Mouse (Mus musculus) MEL (cell line): ENCODE results near the gene CN725425. TPM values are rescaled to one million over a fixed set of nuclear protein-coding genes. Genes with fewer than 3 reads are reported as not detected.

ENCODE experiments used
- DNase-seq: peaks from one replicate; pipeline ENCODE4 v3.0.0; 2011; ENCODE audit warnings: low read depth, low spot score
- H3K27ac ChIP-seq: 2 replicates; pipeline ENCODE4 v1.5.1; 2012; ENCODE audit warnings: low read depth, mild to moderate bottlenecking, control low read depth, low read length, moderate library complexity; ENCODE audit not compliant: control insufficient read depth
- H3K27me3 ChIP-seq, 2 experiments: fragments of 150-350 bp in 1 of 2; sonication (generic) in 1 of 2; 2 replicates each; pipeline ENCODE4 v1.6.1; 2012; ENCODE audit warnings: low read length in 2 of 2, mild to moderate bottlenecking in 2 of 2, improper control_type of control experiment in 1 of 2, moderate library complexity in 1 of 2; ENCODE audit not compliant: insufficient read depth in 2 of 2, control insufficient read depth in 1 of 2
- H3K36me3 ChIP-seq, 2 experiments: 2 replicates each; pipeline ENCODE4 v1.6.1; 2012 to 2014; ENCODE audit warnings: low read length in 2 of 2, improper control_type of control experiment in 1 of 2, inconsistent platforms in 1 of 2, mild to moderate bottlenecking in 1 of 2; ENCODE audit not compliant: insufficient read depth in 2 of 2, control insufficient read depth in 1 of 2
- H3K4me1 ChIP-seq, 2 experiments: fragments of 150-350 bp in 1 of 2; sonication (generic) in 1 of 2; 2 replicates each; pipeline ENCODE4 v1.6.1; 2012; ENCODE audit warnings: low read length in 2 of 2, improper control_type of control experiment in 1 of 2, mild to moderate bottlenecking in 1 of 2; ENCODE audit not compliant: insufficient read depth in 2 of 2, control insufficient read depth in 1 of 2
- H3K4me3 ChIP-seq, 2 experiments: fragments of 150-350 bp in 1 of 2; sonication (generic) in 1 of 2; 2 replicates each; pipeline ENCODE4 v1.5.1; 2012; ENCODE audit warnings: low read depth in 2 of 2, low read length in 2 of 2, mild to moderate bottlenecking in 2 of 2, moderate library complexity in 2 of 2, control low read depth in 1 of 2, improper control_type of control experiment in 1 of 2; ENCODE audit not compliant: control insufficient read depth in 1 of 2, insufficient read depth in 1 of 2
- H3K79me2 ChIP-seq: 2 replicates; pipeline ENCODE4 v1.6.1; 2012; ENCODE audit warnings: mild to moderate bottlenecking, low read length, moderate library complexity; ENCODE audit not compliant: control insufficient read depth, poor library complexity, insufficient read depth
- H3K9ac ChIP-seq: 2 replicates; pipeline ENCODE4 v1.6.1; 2012; ENCODE audit warnings: low read depth, mild to moderate bottlenecking, control low read depth, low read length, moderate library complexity; ENCODE audit not compliant: control insufficient read depth, poor library complexity, severe bottlenecking
- H3K9me3 ChIP-seq: fragments of 150-350 bp; sonication (generic); replicated peaks from 2 replicates; pipeline ENCODE4 v1.6.1; 2012; ENCODE audit warnings: mild to moderate bottlenecking, low read length, improper control_type of control experiment, moderate library complexity; ENCODE audit not compliant: insufficient read depth
- CHD1 ChIP-seq: IDR thresholded peaks from 2 replicates; pipeline ENCODE4 v1.6.1; 2012; ENCODE audit warnings: low read depth, mild to moderate bottlenecking, inconsistent platforms, low read length, improper control_type of control experiment
- CTCF ChIP-seq, 3 experiments: IDR thresholded peaks in 2 of 3; conservative IDR thresholded peaks in 1 of 3; 2 replicates each; pipeline ENCODE4 v1.5.1; 2011 to 2012; ENCODE audit warnings: low read length in 3 of 3, low read depth in 2 of 3, mild to moderate bottlenecking in 2 of 3, improper control_type of control experiment in 1 of 3, inconsistent platforms in 1 of 3, mixed read lengths in 1 of 3, moderate library complexity in 1 of 3; ENCODE audit not compliant: control insufficient read depth in 1 of 3, insufficient read depth in 1 of 3, poor library complexity in 1 of 3, severe bottlenecking in 1 of 3
- E2F4 ChIP-seq: IDR thresholded peaks from 2 replicates; pipeline ENCODE4 v1.6.1; 2011; ENCODE audit warnings: low read depth, low read length, improper control_type of control experiment, borderline replicate concordance
- ELF1 ChIP-seq: IDR thresholded peaks from 2 replicates; pipeline ENCODE4 v1.6.1; 2014; ENCODE audit warnings: low read depth, mild to moderate bottlenecking, inconsistent platforms, low read length, improper control_type of control experiment, moderate library complexity
- EP300 ChIP-seq, 2 experiments: IDR thresholded peaks; 2 replicates each; pipeline ENCODE4 v1.6.1; 2011; ENCODE audit warnings: improper control_type of control experiment in 2 of 2, low read length in 2 of 2, low read depth in 1 of 2, mild to moderate bottlenecking in 1 of 2
- GABPA ChIP-seq: IDR thresholded peaks from 2 replicates; pipeline ENCODE4 v1.6.1; 2012; ENCODE audit warnings: low read depth, mild to moderate bottlenecking, inconsistent platforms, low read length, improper control_type of control experiment, moderate library complexity
- GATA1 ChIP-seq: IDR thresholded peaks from 2 replicates; pipeline ENCODE4 v1.6.1; 2011; ENCODE audit warnings: low read depth, low read length, improper control_type of control experiment
- HCFC1 ChIP-seq: IDR thresholded peaks from 2 replicates; pipeline ENCODE4 v1.6.1; 2012; ENCODE audit warnings: low read depth, mild to moderate bottlenecking, inconsistent platforms, low read length, improper control_type of control experiment, moderate library complexity
- KAT2A ChIP-seq: conservative IDR thresholded peaks from 2 replicates; pipeline ENCODE4 v1.6.1; 2012; ENCODE audit warnings: low read depth, low read length, improper control_type of control experiment, inconsistent platforms
- MAX ChIP-seq: IDR thresholded peaks from 2 replicates; pipeline ENCODE4 v1.6.1; 2011; ENCODE audit warnings: low read length, improper control_type of control experiment
- MEF2A ChIP-seq: IDR thresholded peaks from 2 replicates; pipeline ENCODE4 v1.6.1; 2014; ENCODE audit warnings: low read depth, mild to moderate bottlenecking, inconsistent platforms, low read length, improper control_type of control experiment; ENCODE audit not compliant: poor library complexity, insufficient replicate concordance, severe bottlenecking; ENCODE audit errors: extremely low read depth
- NRF1 ChIP-seq: IDR thresholded peaks from 2 replicates; pipeline ENCODE4 v1.6.1; 2014; ENCODE audit warnings: low read depth, mild to moderate bottlenecking, inconsistent platforms, low read length, improper control_type of control experiment, moderate library complexity; ENCODE audit not compliant: poor library complexity, insufficient read depth, severe bottlenecking
- POLR2A ChIP-seq, 2 experiments: IDR thresholded peaks; 2 replicates each; pipeline ENCODE4 v1.6.1; 2011 to 2012; ENCODE audit warnings: low read length in 2 of 2, mild to moderate bottlenecking in 2 of 2, control low read depth in 1 of 2, improper control_type of control experiment in 1 of 2, low read depth in 1 of 2, moderate library complexity in 1 of 2; ENCODE audit not compliant: control insufficient read depth in 1 of 2, insufficient read depth in 1 of 2, poor library complexity in 1 of 2
- POLR2AphosphoS5 ChIP-seq: IDR thresholded peaks from 2 replicates; pipeline ENCODE4 v1.6.1; 2012; ENCODE audit warnings: low read depth, borderline replicate concordance, mild to moderate bottlenecking, inconsistent platforms, low read length, moderate library complexity, mixed read lengths
- RAD21 ChIP-seq: IDR thresholded peaks from 2 replicates; pipeline ENCODE4 v1.6.1; 2011; ENCODE audit warnings: mild to moderate bottlenecking, low read depth, low read length, improper control_type of control experiment
- RCOR1 ChIP-seq: IDR thresholded peaks from 2 replicates; pipeline ENCODE4 v1.6.1; 2012; ENCODE audit warnings: low read depth, mild to moderate bottlenecking, inconsistent platforms, low read length, improper control_type of control experiment
- SIN3A ChIP-seq: IDR thresholded peaks from 2 replicates; pipeline ENCODE4 v1.6.1; 2012; ENCODE audit warnings: low read length, improper control_type of control experiment, inconsistent platforms
- TCF12 ChIP-seq: IDR thresholded peaks from 2 replicates; pipeline ENCODE4 v1.6.1; 2014; ENCODE audit warnings: low read depth, mild to moderate bottlenecking, inconsistent platforms, low read length, improper control_type of control experiment, moderate library complexity
- USF1 ChIP-seq: IDR thresholded peaks from 2 replicates; pipeline ENCODE4 v1.6.1; 2014; ENCODE audit warnings: low read depth, mild to moderate bottlenecking, inconsistent platforms, low read length, improper control_type of control experiment, moderate library complexity
- USF2 ChIP-seq, 2 experiments: IDR thresholded peaks; 2 replicates each; pipeline ENCODE4 v1.6.1; 2011 to 2012; ENCODE audit warnings: improper control_type of control experiment in 2 of 2, low read length in 2 of 2, borderline replicate concordance in 1 of 2, inconsistent platforms in 1 of 2, low read depth in 1 of 2, mild to moderate bottlenecking in 1 of 2; ENCODE audit not compliant: insufficient read depth in 1 of 2
- ZKSCAN1 ChIP-seq: IDR thresholded peaks from 2 replicates; pipeline ENCODE4 v1.6.1; 2012; ENCODE audit warnings: low read depth, mild to moderate bottlenecking, inconsistent platforms, low read length, improper control_type of control experiment, moderate library complexity
- ZMIZ1 ChIP-seq: IDR thresholded peaks from 2 replicates; pipeline ENCODE4 v1.6.1; 2012; ENCODE audit warnings: low read depth, mild to moderate bottlenecking, inconsistent platforms, low read length, improper control_type of control experiment, moderate library complexity
- ZNF384 ChIP-seq: IDR thresholded peaks from 2 replicates; pipeline ENCODE4 v1.6.1; 2012; ENCODE audit warnings: low read depth, mild to moderate bottlenecking, inconsistent platforms, low read length, improper control_type of control experiment
- polyA plus RNA-seq, 2 experiments: library from polyadenylated mRNA; stranded (reverse) in 1 of 2; unstranded in 1 of 2; fragments of >175 nt in 1 of 2; fragments of >200 nt in 1 of 2; gene quantifications; 2 replicates each; pipeline versions ENCODE4 v1.2.1 to v1.2.4; 2012; ENCODE audit warnings: low replicate concordance in 2 of 2, low read depth in 1 of 2; ENCODE audit not compliant: insufficient read length in 2 of 2, insufficient read depth in 1 of 2, missing spikeins in 1 of 2
- total RNA-seq: library from RNA; depleted of rRNA; stranded (reverse); fragments of 300-350 nt; gene quantifications from 2 replicates; pipeline ENCODE4 v1.2.3, GENCODE M21; 2012

CN725425 gene
- total and polyA plus RNA-seq, 3 experiments = not detected

DNA sequence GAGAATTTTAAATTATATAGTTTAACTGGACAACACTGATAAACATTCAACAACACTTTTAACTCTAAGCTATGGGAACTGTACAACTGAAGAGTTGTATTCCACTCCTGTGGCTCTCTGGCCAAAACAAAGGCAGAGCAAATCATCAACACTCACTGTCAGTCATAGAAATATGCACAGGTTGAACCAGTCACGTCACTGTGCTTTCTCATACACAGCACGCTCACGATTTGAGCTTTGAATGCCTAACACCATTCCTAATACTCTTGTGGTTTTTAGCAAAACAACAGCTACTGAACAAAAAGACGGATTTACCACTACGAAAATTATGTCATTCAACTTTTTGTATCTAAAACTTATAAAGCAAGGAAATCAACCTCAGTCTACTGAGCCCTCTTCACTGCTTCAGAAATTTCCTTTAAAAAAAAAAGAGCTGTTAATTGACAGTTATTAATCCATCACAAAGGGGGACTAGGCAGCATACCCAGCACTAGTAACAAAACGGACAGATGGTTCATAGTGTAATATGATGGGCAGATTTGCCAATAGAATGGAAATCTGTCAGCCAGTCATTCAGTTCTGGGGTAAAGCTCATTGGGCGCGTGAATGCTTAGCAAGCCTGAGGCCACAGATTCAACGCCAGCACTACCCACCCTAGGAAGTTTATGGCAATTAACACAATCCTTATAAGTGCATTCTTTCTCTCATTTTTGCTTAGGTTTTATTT is 28.5 kb upstream of the CN725425 start:
- no peak for TF ChIP-seq ZKSCAN1
- TF ChIP-seq ZNF384 = no peak
- TF ChIP-seq CTCF (IDR thresholded peaks at IDR 0.05 in 2 of 3, conservative IDR thresholded peaks at IDR 0.05 in 1 of 3; ENCODE audit: control insufficient read depth in 1 of 3, insufficient read depth in 1 of 3, low read depth in 2 of 3, low read length in 3 of 3, poor library complexity in 1 of 3, severe bottlenecking in 1 of 3) = no peak
- no peak for TF ChIP-seq POLR2AphosphoS5
- no peak for TF ChIP-seq CHD1
- TF ChIP-seq ELF1 = no peak
- no peak for TF ChIP-seq HCFC1
- no peak for TF ChIP-seq POLR2A (IDR thresholded peaks at IDR 0.05; ENCODE audit: control insufficient read depth in 1 of 2, insufficient read depth in 1 of 2, low read depth in 1 of 2, low read length in 2 of 2, poor library complexity in 1 of 2)
- TF ChIP-seq USF1 = no peak
- no peak for TF ChIP-seq E2F4
- no peak for TF ChIP-seq NRF1
- Histone ChIP-seq H3K27ac (no peak overlapping the region), H3K9ac (no peak overlapping the region), H3K9me3 (no peaks in the 10 kb centered on the region), H3K27me3 (no peaks in the 10 kb centered on the region), H3K79me2 (no peaks in the 10 kb centered on the region), H3K36me3 (no peaks in the 10 kb centered on the region), H3K4me1 (no peaks in the 10 kb centered on the region), H3K4me3 (no peak overlapping the region)
- DNase-seq = no peak

DNA sequence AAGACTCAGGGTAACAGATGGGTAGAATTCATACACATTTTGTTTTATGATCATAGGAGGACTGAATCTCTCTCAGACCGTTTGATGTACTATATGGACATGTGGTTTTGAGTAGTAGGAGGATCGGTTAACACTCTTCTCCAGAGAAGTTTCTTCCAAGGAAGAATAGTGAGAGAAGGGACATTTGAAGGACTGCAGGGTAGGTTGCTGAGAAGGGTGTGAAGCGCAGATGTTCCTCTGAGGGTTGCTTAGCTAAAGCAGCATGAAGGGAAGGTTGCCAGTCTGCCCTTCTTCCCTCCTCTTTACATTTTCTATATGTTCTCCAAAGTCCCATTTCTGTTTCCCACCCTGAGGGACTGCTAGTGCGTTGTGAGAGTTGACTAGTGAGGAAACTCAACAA is 28.0 kb upstream of the CN725425 start:
- DNase-seq = no peak
- Histone ChIP-seq H3K27ac (no peak overlapping the region), H3K4me3 (no peak overlapping the region), H3K27me3 (no peaks in the 10 kb centered on the region), H3K36me3 (no peaks in the 10 kb centered on the region), H3K9ac (no peak overlapping the region), H3K79me2 (no peaks in the 10 kb centered on the region), H3K4me1 (no peaks in the 10 kb centered on the region), H3K9me3 (no peaks in the 10 kb centered on the region)
- no peak for TF ChIP-seq POLR2AphosphoS5

DNA sequence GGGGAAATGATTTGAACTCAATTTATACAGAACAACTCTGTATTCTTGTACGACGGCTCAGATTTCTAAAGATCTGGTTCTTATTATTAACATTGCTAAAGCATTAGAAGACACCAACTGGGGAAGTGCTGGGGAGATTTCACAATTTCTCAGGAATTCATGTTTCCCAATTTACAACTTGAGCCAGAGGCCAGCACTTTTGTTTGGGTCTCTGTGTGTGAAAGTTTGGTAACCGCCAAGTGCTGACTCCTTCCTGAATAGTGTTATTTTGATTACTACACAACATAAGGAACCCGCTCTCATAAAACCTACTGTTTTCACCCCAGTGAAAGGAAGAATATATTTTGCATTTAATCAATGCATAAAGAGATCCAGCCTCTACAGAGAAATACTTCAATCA is 27.1 kb upstream of the CN725425 start:
- no peak for TF ChIP-seq ZKSCAN1
- no peak for TF ChIP-seq MAX
- TF ChIP-seq MEF2A = no peak
- TF ChIP-seq KAT2A = no peak
- no peak for TF ChIP-seq CTCF (IDR thresholded peaks at IDR 0.05 in 2 of 3, conservative IDR thresholded peaks at IDR 0.05 in 1 of 3; ENCODE audit: control insufficient read depth in 1 of 3, insufficient read depth in 1 of 3, low read depth in 2 of 3, low read length in 3 of 3, poor library complexity in 1 of 3, severe bottlenecking in 1 of 3)
- TF ChIP-seq ZNF384 = no peak
- TF ChIP-seq POLR2A (IDR thresholded peaks at IDR 0.05; ENCODE audit: control insufficient read depth in 1 of 2, insufficient read depth in 1 of 2, low read depth in 1 of 2, low read length in 2 of 2, poor library complexity in 1 of 2) = no peak
- no peak for TF ChIP-seq CHD1
- TF ChIP-seq GABPA = no peak
- no peak for TF ChIP-seq GATA1
- TF ChIP-seq SIN3A = no peak
- no peak for TF ChIP-seq ELF1
- no peak for TF ChIP-seq RAD21
- TF ChIP-seq TCF12 = no peak
- no peak for TF ChIP-seq USF2 (IDR thresholded peaks at IDR 0.05; ENCODE audit: borderline replicate concordance in 1 of 2, insufficient read depth in 1 of 2, low read depth in 1 of 2, low read length in 2 of 2)
- no peak for TF ChIP-seq ZMIZ1
- TF ChIP-seq EP300 (IDR thresholded peaks at IDR 0.05; ENCODE audit: low read depth in 1 of 2, low read length in 2 of 2) = no peak
- TF ChIP-seq RCOR1 = no peak
- Histone ChIP-seq H3K4me1 (no peaks in the 10 kb centered on the region), H3K9me3 (no peaks in the 10 kb centered on the region), H3K36me3 (no peaks in the 10 kb centered on the region), H3K4me3 (no peak overlapping the region), H3K9ac (no peak overlapping the region), H3K27ac (no peak overlapping the region), H3K27me3 (no peaks in the 10 kb centered on the region), H3K79me2 (no peaks in the 10 kb centered on the region)
- no peak for DNase-seq
